Mouse (Mus musculus): ENCODE data around the gene Myo10. TPM values are rescaled to one million over a fixed set of nuclear protein-coding genes. Genes with fewer than 3 reads are reported as not detected.

Myo10 gene
- polyA plus RNA-seq, 1 experiment = not detected

DNA sequence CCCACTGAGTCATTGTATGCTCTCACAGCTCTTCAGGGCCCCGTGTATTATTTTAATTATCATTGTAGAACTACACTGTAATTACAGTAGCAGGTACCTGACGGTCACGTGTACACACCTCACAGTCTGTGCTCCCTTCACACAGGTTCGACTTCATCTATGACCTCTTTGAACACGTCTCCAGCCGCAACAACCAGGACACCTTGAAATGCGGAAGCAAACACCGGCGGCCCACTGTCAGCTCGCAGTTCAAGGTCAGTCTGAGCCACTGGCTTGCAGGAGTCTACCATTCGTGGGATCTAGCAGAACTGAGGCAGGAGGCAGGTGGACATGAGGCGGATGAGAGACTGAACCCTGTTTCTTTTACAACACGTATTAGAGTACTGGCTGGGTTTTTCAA lies 119.9 kb downstream of the Myo10 start:
- no peak for TF ChIP-seq GATA1 (IDR thresholded peaks at IDR 0.05; ENCODE audit: low read length)

DNA sequence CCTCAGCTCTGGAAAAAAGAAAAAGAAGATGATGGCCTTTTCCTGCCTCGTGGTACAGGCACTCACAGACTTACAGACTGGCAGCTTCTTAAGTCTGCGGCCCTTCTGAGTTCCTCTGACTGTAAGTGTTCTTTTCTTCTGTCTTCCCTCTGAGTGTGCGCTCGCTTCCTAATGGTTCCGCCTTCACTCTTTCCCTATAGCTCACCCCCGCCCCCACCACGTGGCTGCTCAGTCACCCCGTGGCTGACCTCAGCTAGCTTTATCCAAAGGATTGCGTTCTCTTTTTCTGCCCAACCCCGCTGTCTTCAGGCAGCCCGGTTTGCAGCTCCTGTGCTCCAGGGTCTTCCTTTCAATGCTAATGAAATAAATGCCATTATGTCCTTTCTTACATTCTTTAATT lies 129.2 kb downstream of the Myo10 start:
- TF ChIP-seq GATA1 (IDR thresholded peaks at IDR 0.05; ENCODE audit: low read length) = no peak

DNA sequence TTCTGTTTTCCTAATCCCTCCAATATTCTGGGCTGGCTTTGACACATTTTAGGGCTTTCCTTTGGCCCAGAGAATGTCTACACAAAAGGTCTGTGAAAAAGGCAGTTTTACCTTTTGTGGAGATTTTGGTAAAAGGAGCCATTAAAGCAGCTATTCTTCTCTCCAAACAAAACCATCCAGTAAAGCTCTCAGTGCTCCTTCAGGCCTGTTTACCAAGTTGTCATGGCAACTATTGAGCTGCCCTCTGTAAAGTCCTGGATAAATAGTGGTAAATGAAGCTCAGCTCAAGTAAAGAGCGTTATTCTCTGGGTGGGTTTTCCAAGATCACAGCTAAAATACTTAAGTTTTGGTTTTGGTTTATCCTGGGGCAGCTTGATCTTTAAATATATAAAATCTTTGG lies 130.3 kb downstream of the Myo10 start:
- no peak for TF ChIP-seq GATA1 (IDR thresholded peaks at IDR 0.05; ENCODE audit: low read length)

DNA sequence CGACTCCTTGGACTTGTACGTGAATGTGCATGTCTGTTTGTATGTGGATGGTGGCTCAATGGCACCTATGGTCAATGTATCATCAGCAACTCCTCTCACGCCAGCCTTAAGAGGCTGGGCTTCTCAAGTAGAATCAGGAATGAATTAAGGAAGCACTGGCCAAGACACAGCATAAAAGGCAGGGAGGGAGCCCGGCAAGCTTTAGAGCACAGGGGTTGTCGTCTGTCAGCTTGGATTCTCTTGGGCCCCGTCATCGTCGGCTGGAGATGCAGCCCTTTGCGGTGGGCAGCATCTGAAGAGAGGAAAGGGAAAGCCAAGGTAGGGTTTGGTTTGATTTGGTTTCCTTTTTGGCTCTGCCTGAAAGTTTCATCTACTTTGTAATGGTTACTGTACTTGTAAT lies 130.7 kb downstream of the Myo10 start:
- no peak for TF ChIP-seq GATA1 (IDR thresholded peaks at IDR 0.05; ENCODE audit: low read length)

DNA sequence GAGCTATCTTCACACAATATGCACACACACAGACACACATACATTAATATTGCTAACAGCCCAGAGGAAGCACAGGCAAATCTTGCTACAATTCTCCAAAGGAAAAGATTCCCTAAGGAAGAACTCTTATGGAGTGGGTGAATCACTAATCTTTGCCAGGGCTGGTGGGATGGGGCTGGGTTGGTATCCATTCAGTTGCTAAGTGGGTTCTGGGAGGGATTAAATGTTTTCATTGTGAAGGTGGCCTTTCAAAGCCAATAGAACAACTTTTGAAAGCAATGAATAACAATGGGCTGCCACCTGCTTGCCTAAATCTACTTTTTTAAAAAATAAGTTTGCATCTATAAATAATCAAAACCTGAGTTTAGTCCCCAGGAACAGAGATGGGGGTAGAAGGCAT lies 131.6 kb downstream of the Myo10 start:
- no peak for TF ChIP-seq GATA1 (IDR thresholded peaks at IDR 0.05; ENCODE audit: low read length)

DNA sequence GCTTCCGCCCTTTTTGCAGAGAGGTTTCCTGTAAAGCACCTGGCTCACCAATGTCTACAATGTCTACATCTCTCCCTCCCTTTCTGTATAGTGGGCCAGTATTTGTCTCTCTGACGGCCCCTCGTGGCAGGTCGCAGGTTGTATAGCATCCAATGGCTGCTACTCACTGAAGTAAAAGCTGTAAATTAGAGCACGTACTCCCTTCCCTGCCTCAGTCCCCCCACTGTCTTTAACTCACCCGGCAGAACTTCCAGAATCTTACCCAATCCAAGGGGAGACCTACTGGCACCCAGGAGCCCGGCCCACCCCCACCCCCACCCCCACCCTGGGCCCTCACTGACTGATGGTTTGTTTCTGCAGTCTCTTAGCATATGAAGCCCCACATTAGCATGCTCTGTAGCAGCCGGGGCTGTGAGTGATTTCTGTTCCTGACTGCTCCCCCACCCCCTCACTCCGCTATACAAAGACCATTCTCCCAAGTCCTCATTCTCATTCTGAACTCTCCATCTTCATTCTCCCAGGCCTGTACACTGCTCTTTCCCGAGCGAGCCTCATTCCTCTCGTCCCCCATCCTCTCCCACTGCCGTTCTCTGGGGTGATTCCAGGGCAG lies 132.1 kb downstream of the Myo10 start:
- no peak for TF ChIP-seq GATA1 (IDR thresholded peaks at IDR 0.05; ENCODE audit: low read length)

DNA sequence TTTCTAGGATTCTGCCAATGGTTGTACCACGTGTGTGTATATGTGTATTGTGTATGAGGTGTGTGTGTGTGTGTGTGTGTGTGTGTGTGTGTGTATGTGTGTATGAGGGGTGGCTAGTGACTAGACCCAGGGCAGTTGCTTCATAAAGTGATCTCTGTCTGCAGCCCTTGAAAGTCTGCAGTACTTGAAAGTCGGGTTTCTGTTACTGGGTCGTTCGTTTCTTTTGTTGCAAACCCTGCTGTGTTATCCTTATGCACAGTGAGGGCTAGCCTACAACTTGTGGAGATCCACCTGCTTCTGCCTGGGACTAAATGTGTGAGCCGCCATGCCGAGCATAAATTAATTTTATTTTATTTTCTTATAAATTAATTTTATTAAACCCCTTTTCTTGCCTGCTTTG lies 133.2 kb downstream of the Myo10 start:
- no peak for TF ChIP-seq GATA1 (IDR thresholded peaks at IDR 0.05; ENCODE audit: low read length)

DNA sequence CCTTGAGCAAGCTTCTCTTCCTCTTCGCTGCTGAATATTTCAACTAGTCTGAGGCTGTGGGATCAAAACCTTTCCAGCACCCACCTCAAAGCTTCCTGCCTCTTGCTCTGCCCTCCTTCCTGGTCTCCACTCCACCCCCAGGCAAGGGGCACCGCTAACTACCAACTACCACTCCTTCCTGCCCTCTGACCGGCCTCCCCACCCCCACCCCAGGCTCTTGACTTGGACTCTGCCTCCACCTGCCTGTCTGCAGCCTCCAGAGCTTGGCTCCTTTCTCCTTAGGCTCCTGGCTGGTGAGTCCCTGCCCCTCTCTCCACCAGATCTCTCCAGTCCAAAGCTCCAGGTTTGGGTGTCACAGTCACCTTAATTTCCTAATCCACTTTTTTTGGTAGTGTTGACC lies 133.7 kb downstream of the Myo10 start:
- TF ChIP-seq GATA1 (IDR thresholded peaks at IDR 0.05; ENCODE audit: low read length) = no peak

DNA sequence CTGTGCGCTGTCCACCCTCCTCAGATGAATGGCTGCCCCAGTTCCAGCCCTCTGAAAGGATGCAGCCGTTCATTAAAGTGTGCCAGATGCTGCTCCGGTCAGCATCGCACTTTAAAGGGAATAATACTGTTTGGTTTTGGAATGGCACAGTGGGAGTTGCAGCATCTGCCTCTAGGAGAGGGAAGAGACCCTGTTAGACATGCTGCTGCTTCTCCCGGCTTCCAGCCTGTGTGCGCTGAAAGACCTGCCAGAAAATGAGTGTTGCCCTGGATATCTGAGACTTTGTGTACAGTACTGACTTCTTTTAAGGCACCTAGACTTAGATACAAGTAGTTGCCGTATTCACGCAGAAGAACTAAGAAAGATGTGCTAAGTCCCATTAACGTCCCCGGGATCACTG lies 135.7 kb downstream of the Myo10 start:
- no peak for TF ChIP-seq GATA1 (IDR thresholded peaks at IDR 0.05; ENCODE audit: low read length)

DNA sequence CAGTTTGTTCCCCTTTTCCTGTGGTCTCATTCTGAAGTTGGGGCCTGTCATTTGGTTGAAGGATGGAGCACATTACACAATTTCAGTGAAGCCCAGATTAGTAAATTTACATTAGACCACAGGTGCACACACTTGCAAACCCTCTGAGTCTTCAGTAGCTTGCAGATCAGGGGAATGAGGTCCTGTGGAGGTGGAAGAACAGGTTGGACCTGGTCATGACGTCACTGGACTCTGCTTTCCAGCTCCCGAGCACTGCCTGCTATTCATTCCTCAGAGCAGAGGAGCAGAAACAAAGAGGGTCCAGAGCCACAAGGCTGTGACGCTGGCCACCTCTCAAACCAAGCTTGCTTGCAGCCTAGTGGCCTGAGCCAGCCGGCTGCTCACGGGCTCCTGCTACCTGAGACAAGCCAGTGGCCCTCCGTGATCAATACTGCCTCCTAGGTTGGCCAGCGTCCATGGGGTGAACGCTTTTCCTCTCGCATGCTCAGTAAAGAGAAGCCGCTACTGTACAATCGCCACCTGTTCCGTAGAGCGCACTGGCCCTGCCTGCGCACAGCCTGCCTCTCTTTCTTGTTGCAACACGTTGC lies 136.3 kb downstream of the Myo10 start:
- TF ChIP-seq GATA1 (IDR thresholded peaks at IDR 0.05; ENCODE audit: low read length) = no peak

DNA sequence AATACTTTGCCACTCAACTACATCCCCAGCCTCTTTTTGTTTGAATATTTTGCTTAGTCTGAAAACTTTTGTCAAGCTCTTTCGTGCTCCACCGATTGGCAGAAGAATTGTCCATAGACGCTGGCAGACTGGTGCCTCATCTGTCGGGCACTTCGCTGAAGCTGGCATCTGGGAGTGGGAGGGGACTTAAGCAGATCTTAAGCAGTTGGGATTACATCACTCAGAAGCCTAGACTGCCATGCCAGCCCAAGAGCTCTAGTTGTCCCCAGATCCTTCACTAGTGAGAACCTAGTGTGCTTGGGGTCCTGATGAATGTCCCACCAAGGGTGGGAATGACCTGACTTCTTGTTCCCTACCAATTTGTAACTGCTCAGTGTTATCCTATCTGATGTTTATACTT lies 138.0 kb downstream of the Myo10 start:
- TF ChIP-seq GATA1 (IDR thresholded peaks at IDR 0.05; ENCODE audit: low read length) = no peak

DNA sequence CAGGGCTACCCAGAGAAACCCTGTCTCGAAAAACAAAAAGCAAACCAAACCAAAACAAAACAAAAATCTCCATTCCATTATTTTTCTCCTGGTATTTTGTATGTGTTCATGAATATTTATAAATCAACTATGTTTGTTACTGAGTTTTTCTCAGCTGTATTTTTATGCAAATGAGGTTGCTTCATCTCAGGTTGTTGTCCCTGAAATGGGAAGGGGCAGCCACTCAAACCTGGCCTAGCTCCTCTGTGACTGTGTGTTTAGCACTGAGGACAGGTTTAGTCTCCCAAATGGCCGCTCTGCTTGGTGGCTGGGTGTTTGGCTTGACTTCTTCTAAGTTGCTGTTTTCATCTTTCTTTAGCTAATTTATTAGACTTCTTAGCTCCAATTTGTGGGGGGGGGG lies 138.7 kb downstream of the Myo10 start:
- no peak for TF ChIP-seq GATA1 (IDR thresholded peaks at IDR 0.05; ENCODE audit: low read length)

DNA sequence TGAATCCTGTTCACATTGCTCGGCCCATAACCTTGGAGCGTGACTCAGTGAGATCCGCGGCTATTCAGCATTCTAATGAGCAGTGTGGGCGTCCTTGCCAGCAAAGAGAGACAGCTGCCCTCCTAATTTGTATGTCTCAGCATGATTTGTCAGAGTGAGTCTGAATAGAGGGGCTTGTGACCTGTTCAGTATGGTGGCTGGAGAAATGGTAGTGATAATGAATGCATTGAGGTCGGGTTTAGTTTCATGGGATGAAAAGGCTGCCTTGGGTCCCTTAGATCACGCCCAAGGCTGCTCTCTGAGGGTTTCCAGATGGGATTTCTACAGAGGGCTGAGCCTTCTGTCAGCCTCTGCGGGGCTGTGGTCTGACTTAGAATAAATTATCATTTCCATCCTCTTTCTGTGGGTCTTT lies 139.5 kb downstream of the Myo10 start:
- no peak for TF ChIP-seq GATA1 (IDR thresholded peaks at IDR 0.05; ENCODE audit: low read length)

DNA sequence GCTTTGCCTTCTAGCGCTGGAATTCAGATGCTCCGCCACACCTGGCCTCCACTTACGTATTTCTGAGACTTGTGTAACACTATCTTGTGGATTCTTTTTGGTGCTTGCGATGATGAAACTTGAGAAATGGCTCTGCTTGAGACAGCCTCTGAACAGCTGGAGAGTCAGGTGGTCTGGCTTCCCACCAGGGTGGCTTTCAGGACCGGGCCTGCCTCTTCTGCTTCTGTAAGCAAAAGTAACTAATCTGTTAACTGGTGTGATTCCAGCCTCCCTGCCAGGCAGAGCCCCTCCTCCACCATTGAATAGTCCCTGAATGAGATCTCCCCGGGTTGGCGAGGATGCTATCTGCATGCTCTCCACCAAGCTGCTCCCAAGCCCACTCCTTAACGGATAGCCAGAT lies 140.0 kb downstream of the Myo10 start:
- no peak for TF ChIP-seq GATA1 (IDR thresholded peaks at IDR 0.05; ENCODE audit: low read length)

DNA sequence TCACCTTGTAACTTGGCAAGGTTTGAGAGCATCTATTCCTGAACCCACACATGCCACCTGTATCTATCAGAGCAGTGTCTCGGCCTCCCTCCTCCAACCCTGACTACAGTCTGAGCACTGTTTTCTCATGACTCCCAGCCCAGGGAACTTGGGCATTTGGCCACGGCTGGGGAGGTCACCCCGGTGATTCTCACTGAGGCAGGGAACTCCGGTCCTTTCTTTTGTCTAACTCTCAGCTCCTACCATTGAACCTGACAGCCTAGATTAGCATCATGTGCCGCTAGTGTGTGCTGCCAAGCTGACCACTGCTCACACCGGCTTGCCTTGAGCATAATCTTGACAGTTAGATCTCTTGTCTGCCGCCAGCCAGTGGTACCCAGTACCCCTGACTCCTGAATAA lies 140.8 kb downstream of the Myo10 start:
- no peak for TF ChIP-seq GATA1 (IDR thresholded peaks at IDR 0.05; ENCODE audit: low read length)

DNA sequence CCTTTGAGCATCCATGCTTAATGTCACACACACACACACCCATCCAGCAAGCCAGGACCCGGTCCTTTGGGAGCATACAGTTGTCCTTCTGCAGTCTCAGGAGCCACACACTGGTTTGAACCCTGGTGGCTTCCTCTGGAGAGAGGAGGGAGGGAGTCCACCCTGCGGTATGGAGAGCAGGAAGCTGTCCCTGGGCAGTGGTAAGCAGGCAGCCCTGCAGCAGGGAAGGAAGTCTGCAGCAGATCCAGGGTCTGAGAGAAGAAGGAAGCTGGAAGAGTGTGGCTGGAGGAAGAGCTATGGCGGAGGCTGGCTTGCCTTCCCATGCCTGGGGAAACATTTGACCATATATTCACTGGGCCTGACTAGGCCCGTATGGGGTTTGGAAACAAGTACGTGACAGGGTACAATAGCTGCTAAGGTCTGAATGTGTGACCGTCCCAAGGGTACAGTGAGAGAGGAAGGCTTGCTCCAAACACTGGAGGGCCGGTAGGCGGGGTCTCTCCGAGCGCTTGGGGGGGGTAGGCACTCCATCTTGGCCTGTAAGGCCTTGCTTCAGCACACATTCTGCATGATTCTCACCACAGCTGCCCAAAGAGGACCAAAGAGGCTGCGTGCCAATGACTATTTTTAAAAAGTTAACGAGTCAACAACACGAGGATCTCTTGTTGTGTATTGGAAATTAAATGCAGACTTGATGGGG lies 142.5 kb downstream of the Myo10 start:
- no peak for TF ChIP-seq GATA1 (IDR thresholded peaks at IDR 0.05; ENCODE audit: low read length)

DNA sequence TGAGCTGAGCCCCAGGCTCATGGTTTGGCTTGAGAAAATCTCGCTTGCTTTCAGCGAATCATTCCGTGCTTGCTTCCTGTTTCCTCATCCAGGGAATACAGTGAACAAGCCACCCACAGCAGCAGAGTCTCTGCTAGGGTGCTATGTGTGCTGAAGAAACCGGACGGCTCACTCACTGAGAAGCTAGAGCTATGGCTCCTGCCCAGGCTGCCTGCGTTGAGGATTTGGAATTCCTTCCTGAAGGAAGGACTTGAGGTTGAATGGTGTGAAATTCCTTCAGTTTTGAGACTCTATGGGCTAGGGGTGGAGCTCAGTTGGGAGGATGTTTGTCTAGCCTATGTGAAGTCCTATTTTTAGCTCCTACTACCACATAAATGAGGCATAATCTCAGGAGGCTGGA lies 145.5 kb downstream of the Myo10 start:
- no peak for TF ChIP-seq GATA1 (IDR thresholded peaks at IDR 0.05; ENCODE audit: low read length)

Measured in G1E-ER4 (cell line).